Mouse (Mus musculus) heart, postnatal 36 days (tissue): ENCODE measurements around the gene Olfr1494. TPM values are rescaled to one million over a fixed set of nuclear protein-coding genes. Genes with fewer than 3 reads are reported as not detected.

Source experiments
- DNase-seq, 2 experiments: peaks; one replicate each; pipeline ENCODE4 v3.0.0; 2021 to 2022
- intact Hi-C: fragments of 180-260 bp; cut with DNase I; formaldehyde crosslinking; loops from one replicate; pipeline ENCODE4 v1.15.1; 2025
- total RNA-seq, 2 experiments: library from RNA; stranded (reverse); gene quantifications; 2 replicates each; pipeline ENCODE4 v1.2.3; 2021

Olfr1494 gene
- total RNA-seq = not detected

DNA sequence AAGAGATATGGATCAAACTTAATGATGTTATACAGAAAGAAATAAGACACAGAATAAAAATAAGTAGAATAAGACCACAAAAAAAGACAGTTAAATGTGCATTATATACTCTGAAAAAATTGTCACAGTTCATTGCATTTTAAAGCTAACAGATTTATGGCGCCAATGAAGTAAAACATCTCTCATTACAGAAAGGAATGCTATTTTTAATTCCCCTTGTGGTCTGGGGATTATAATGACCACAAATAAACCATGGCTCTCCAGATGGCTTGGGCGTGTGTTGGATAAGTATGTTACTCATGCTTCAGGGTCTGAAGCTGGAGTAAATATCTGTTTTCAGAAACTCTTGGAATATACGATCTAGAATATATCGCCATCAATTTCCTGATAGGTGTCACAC is at the start of gene Olfr1494:
Gene Olfr1494, plus strand, starts transcription at position 301 of the 400 bp plus-strand sequence.
- intact Hi-C loops = no loop called here
- DNase-seq = no peak

DNA sequence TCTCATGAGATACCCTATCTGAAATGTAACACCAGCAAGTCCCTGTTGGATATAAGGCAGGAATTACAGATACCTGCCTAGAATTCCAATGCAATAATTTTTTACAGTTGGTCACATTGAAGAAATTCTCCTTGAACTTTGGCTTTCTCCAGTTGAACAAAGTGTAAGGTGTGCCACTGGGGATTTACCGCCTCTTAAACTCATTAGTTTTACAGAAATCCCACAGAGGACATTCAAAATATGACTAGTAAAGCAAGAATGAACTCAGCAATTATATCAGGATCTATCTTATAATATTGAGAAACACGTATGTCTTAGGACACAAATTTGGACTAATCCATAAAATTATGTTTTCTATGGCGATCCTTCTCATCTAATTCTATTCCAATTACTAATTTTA is 42.6 kb upstream of the Olfr1494 start, which contains the start of gene Olfr1491:
Gene Olfr1491, plus strand, starts transcription at position 301 of the 400 bp plus-strand sequence.
- DNase-seq = no peak
- intact Hi-C loops = no loop called here

DNA sequence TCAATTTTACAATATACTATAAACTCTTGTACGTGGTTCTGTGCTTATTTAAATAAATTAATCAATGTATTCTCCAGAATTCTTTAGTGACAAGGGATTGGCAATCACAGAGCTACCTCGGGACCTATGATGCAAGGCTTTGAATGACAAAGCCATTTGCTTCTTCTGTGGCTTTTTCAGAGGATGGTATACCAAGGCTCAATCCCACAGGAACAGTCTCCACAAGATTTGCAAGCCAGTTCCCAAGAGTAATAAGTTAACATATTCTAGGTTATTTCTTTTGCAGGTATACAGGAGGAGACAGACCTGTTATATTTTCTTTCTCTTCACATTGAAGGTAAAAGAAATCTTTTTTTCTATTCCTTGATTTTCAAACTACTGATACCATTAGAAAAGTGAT is 16.6 kb upstream of the Olfr1494 start, which contains the start of gene Olfr1493-ps1:
Gene Olfr1493-ps1, plus strand, starts transcription at position 301 of the 400 bp plus-strand sequence.
- no peak for DNase-seq
- intact Hi-C loops = no loop called here

DNA sequence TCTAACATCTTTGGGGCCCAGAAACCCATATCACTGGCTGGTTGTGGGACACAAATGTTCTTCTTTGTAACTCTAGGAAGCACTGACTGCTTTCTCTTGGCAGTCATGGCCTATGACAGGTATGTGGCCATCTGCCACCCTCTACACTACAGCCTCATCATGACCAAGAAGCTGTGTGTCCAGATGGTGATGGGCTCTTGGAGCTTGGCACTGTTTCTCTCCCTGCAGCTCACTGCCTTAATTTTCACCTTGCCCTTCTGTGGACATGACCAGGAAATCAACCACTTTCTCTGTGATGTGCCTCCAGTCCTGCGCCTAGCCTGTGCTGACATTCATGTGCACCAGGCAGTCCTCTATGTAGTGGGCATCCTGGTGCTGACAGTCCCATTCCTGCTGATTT is 9.8 kb downstream of the Olfr1494 start:
- intact Hi-C loops = no loop called here
- DNase-seq = no peak

DNA sequence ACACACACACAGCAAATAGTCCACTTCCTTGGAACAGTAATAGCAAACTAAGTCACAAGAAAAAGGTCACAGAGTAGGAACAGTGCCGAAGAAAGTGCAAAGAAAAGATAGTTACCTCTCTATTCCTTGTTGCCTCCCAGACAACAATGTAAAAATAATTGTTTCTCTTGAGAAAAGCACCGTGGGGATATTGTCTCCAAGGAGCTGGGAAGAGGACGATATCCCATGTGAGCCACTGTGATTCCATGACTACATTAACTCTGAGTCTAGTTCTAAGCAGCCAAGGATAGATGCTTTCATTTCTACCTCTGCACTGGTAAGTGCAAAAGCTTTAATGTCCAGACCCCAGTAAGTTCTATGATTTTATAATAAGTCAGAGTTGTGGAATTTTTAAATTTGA is 24.8 kb downstream of the Olfr1494 start, which contains the start of gene Olfr1495:
Gene Olfr1495, plus strand, starts transcription at position 301 of the 400 bp plus-strand sequence.
- DNase-seq = no peak
- intact Hi-C loops = no loop called here

DNA sequence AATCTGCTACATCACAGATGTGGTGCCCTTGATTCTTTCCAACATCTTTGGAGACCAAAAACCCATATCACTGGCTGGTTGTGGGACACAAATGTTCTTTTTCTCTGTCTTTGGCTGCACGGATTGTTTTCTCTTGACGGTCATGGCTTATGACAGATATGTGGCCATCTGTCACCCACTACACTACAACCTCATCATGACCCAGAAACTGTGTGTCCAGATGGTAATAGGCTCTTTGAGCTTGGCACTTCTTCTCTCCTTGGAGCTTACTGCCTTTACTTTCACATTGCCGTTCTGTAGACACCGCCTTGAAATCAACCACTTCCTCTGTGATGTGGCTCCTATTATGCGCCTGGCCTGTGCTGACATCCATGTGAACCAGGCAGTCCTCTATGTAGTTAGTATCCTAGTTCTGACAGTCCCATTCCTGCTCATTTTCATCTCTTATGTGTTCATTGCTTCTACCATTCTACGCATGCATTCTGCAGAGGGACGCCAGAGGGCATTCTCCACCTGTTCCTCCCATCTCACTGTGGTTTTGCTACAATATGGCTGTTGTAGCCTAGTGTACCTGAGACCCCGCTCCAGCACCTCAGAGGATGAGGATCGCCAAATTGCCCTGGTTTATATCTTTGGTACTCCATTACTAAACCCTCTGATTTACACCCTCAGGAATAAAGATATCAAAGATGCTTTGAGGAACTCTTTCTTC is 29.2 kb downstream of the Olfr1494 start:
- no peak for DNase-seq
- intact Hi-C loops = no loop called here

DNA sequence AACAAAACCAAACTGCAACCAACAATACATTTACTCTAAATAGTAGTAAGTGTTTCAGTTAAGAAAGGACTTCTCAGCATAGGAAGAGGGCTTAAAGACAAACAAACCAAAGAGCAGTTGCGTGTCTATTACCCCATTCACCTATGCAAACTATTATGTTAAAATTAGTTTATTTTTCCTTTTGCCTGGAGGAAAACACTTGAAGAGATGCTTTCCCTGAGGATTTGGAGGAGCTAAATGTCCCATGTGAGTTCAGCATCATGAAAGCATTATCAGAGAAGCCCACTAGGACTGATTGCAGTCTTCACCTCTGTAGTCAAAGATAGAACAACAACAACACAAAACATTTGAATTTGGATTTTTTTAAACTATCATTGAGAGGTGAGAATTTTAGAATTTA is 38.0 kb downstream of the Olfr1494 start, which contains the start of gene Olfr1496:
Gene Olfr1496, plus strand, starts transcription at position 301 of the 400 bp plus-strand sequence.
- intact Hi-C loops = no loop called here

DNA sequence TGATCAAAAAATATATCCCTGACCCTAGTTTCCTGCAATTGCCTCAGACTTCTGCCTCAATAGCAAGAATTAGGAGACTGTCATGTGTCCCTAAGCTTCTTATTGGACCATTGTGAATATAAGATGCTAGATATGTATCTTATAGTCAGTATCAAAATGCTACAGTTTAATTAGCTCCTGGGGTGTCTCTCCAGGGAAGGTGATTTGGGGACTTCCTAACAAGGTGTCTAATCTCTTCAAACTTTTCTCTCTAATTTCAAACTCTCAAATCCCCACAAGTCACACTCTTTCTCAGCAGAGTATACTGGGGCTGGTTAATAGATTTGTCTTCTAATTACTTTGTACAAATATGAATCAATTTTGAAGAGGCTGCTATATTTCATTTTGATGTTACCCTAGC is 58.6 kb downstream of the Olfr1494 start, which contains the start of gene Olfr1497:
Gene Olfr1497, minus strand, starts transcription at position 101 of the 400 bp plus-strand sequence.
- no peak for DNase-seq
- intact Hi-C loops = no loop called here

More for the DNA sequence above, 38.0 kb downstream of the Olfr1494 start, which contains the start of gene Olfr1496:
- no peak for DNase-seq

Other genes with a start within 250 kb of the Olfr1494 start
- gene Olfr1477, start 239.2 kb upstream of the Olfr1494 start, total RNA-seq = not detected
- gene Olfr1480, start 211.8 kb upstream of the Olfr1494 start, total RNA-seq = not detected
- gene Olfr1484, start 156.2 kb upstream of the Olfr1494 start, total RNA-seq = not detected
- gene Olfr1487, start 122.4 kb upstream of the Olfr1494 start, total RNA-seq = not detected
- gene Olfr1489, start 108.1 kb upstream of the Olfr1494 start, total RNA-seq = not detected
- gene Olfr1490, start 88.6 kb upstream of the Olfr1494 start, total RNA-seq = not detected
- not detected for gene Olfr1491, start 42.5 kb upstream of the Olfr1494 start, total RNA-seq
- not detected for gene Olfr1493-ps1, start 16.4 kb upstream of the Olfr1494 start, total RNA-seq
- gene Olfr1495, start 24.9 kb downstream of the Olfr1494 start, total RNA-seq = not detected
- not detected for gene Olfr1496, start 38.1 kb downstream of the Olfr1494 start, total RNA-seq
- gene Olfr1497, start 58.5 kb downstream of the Olfr1494 start, total RNA-seq = not detected
- gene Olfr1499, start 79.7 kb downstream of the Olfr1494 start, total RNA-seq = not detected
- gene Olfr1500, start 90.8 kb downstream of the Olfr1494 start, total RNA-seq = not detected
- not detected for gene Olfr1501, start 111.0 kb downstream of the Olfr1494 start, total RNA-seq
- gene Olfr1502, start 122.1 kb downstream of the Olfr1494 start, total RNA-seq = not detected
- not detected for gene Olfr1504, start 158.2 kb downstream of the Olfr1494 start, total RNA-seq
- not detected for gene Olfr1505, start 173.8 kb downstream of the Olfr1494 start, total RNA-seq